Mouse (Mus musculus): ENCODE measurements at regions not wholly inside any gene's neighbourhood (a gene's known extent, or its start where the extent isn't known, plus 50 kb on each side); places are given as distances from the start of the nearest gene placed in this dataset.

- TF ChIP-seq CTCF (conservative IDR thresholded peaks at IDR 0.05; ENCODE audit: insufficient read depth, insufficient read length, low read depth, low read length) (no peak), POLR2A (IDR thresholded peaks at IDR 0.05; ENCODE audit: low read depth, low read length) (no peak)
These were observed 97.8 kb upstream of the Ogfrl1 start for GRCm38 (mm10) chr1:23495412-23495811.
